Mouse (Mus musculus) cerebellum, adult 11-12 months (tissue): ENCODE measurements around the gene Bmp8a.
"Not testable (repeated sequence)": the region's sequence is repeated elsewhere in the genome, so short reads cannot be mapped to it uniquely, and the experiment has no call there.

ENCODE experiments used
- DNase-seq: peaks from one replicate; pipeline ENCODE4 v3.0.0; 2022

Gene Bmp8a

DNA sequence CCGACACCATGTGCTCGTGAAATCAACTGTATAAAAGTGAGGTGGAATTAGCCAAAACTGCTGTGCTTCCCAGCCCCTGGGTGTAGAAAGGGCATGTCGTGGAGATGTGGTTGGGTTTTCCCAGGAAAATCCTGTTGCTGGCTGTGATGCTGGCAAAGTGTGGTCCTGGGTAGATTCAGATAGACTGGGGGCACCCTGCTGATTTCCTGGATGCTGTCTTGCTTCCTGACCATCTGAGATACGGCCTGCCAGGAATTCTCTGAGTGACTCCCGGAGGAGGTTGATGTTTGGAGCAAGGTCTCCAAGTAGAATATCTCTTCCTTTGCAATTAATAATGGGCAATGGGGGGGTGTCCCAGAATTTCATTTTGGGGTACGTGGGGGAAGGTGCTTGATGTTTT is 14.1 kb downstream of the Bmp8a start:
- DNase-seq = peak; percentile 36

DNA sequence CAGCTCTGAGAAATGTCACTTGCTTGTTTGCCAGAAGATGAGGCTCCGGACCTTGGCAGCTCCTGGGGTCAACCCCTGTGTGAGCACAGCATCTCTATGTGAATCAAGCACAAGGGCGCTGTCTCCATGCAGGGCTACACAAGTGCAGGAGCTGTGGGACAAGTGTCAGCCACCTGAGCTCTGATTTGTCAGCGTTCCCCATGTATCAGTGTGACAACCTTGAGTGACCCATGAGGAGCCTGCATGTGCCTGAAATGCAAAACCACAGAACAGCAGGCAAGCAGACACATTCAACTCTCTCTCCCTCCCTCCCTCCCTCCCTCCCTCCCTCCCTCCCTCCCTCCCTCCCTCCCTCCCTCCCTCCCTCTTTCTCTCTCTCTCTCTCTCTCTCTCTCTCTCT is 15.4 kb downstream of the Bmp8a start:
- no peak for DNase-seq

DNA sequence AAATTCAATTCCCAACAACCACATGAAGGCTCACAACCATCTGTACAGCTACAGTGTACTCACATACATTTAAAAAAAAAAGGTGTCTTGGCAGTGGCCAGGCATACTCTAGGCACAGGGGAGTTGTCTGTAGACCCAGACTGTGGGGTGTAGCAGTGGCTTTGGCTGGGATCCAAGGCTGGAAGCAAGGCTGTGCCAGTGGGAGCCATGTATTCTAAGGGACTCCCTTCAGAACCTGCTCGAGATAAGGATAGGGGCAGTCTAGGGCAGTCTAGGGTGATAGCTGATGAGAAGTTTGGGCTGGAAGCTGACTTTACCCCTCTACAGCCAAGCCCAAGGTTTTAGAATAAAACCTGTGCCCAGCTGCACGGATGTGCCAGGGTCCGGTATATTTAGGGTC is 17.0 kb downstream of the Bmp8a start:
- DNase-seq = no peak

DNA sequence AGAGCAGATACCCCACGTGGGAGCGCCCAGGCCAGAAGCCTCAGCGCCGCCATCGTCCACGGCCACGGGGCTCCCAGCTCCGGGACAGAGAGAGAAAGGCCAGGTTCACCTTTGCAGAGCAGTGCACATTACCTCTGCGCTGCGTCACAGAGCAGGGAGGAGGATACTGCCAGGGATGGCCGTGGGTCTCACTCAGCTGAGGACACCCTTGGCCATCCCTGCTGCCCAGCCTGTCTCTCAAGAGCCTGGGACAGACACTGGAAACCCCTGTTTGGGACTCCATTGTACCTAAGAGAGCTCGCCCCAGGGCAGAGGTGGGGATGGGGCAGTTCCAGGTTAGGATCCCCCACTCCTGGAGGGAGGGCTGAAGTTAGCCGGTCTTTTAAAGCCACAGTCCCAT is 19.5 kb downstream of the Bmp8a start, which contains the start of gene Oxct2a:
Gene Oxct2a (minus strand): TSS at position 101 of the 400 bp plus-strand sequence.
- no peak for DNase-seq

DNA sequence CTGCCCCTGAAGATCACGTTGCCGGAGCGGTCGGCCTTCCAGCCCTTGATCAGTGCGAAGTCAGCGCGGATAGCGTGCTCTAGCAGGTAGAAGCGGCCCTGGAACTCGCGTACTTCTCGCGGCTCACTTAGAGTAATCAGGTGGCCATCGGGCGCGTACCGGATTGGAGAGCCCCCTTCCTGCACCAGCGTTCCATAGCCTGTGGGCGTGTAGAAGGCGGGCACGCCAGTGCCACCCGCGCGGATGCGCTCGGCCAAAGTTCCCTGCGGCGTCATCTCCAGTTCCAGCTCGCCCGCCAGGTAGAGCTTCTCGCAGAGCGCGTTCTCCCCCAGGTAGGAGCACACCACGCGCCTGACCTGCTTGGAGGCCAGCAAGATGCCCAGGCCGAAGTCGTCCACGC is 20.1 kb downstream of the Bmp8a start:
- not testable (repeated sequence) for DNase-seq

DNA sequence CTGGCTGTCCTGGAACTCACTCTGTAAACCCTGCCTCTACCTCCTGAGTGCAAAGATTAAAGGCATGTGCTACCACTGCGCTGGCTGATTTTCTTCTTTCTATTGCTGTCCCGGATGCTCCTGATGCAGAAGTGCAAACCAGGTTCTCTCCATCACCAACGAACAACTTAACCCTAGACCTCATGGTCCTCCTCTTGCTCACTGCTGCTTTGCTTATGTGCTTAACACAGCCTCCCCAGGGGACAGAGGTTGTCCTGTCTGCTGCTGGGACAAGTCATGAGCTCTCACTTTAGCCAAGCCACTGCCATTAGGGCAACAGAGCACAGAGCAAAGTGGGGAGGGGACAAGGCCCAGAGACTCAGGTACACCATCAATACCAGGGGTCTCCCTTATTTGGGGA is 28.6 kb downstream of the Bmp8a start:
- DNase-seq = no peak

DNA sequence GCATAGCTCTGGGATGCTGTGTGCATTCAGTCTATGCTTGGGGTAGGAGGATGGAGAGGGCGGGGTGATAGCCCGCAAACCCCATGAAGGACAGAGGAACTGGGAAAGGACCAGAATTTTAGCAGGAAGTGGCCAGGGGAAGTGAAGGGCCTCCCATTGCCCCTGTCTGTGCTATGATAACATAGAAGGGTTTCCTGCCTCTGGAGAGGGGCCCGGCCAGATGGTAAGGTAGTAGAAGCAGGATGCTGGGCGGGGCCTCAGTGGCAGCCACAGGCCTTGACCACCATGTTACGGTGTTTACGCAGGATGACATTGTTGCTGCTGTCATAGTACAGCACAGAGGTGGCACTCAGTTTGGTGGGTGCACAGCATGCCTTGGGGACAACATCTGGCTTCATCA is 30.0 kb downstream of the Bmp8a start:
- DNase-seq = no peak

DNA sequence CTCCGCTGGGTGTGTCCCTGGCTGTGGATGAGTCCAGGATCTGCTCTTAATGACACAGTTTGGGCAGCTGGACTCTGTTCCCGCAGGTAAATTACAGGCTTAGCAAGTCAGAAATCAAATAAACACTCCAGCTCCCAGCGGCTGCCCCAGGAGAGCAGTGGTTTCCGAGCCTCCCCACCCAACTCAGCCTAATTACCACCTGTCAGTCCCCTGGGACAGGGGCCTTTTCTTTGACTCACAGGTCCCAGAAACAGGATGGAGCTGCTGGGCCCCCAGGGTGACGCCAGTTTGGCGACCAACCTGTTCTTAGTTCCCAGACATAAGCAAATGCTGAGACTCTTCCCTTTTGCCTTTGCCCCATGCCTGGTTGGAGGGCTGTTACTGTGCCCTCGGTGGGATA is 31.2 kb downstream of the Bmp8a start:
- no peak for DNase-seq

DNA sequence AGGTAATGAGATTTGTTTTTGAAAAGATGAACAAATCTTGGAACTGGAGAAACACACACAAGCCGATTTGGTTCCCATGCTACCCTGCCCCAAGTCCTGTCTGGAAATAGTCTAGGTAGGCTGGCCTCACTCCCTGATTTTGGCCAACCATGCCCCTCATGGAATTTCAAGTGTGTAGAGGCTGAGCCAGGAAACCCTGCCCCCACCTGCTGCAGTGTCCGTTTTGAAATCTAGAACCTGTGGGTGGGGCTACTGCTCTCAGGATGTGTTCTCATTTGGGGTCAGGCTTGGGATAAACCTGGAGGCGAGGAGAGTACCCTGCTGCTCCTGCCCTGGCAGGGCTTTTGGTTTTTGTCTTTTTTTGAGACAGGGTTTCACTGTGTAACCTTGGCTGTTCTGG is 34.8 kb downstream of the Bmp8a start:
- DNase-seq = no peak

DNA sequence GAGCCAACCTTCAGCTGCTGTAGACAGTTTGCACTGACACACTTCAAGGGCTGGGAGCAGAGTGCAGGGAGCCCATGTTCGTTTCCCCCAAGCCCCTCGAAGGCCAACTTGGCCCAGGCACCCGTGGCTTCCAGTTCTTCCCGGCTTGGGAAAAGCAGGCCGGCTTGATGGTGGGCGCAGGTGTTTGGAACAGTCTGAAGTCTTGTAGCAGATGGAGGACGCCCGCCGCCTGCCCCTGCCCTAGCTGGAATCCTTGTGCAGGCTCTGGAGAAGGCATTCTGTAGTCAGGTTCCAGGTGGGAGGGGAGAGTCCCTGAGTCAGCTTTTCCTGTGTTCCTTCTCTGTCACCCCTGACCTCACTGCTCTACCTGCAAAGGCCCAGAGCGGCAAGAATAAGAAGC is 36.1 kb downstream of the Bmp8a start:
- DNase-seq = no peak

DNA sequence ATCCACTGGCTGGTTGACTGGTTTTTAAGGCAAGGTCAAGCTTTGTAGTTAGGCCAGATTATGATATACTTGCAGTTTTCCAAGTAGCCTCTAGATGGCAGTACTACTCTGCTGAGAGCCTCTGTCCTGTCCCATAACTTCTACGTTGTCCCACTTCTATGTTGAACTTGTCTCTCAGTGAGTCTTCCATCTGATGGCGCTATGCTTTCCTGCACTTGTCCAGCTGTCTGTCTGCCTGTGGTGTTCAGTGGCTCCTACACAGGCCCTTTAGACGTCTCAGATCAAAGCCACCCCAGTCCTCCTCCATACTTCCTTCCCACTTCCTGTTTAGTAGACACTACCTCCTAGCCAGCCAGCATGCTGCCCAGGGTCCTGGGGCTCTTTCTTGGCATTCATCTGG is 37.3 kb downstream of the Bmp8a start:
- no peak for DNase-seq

DNA sequence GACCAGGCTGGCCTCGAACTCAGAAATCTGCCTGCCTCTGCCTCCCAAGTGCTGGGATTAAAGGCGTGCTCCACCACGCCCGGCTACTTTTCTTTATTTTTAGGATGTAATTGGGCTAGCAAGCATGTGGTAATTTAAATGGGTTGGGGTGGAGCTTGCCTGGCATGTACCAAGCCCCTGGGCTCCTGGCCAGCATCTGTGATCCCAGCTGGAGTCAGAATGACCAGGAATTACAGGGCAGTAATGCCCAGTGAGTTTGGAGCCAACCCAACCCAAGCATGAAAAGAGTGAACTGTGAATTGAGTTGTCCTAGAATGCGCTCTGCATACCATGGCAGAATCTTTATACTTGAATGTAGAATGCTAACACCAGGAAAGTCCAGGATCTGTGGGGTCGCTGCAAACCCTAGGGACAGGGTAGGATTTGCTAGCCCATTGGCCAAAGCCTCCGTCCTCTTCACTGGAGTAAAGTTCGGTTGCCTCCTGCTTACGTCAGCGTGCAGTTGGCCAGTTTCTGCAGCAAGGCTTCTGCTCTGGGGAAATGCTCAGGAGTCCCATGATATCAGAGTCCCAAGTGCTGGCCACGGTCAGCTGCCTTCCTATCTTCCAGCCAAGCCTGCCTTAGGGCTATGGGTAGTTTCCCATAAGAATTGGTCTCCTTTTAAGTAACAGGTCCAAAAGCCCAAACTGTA is 43.9 kb downstream of the Bmp8a start:
- peak; percentile 50 for DNase-seq

DNA sequence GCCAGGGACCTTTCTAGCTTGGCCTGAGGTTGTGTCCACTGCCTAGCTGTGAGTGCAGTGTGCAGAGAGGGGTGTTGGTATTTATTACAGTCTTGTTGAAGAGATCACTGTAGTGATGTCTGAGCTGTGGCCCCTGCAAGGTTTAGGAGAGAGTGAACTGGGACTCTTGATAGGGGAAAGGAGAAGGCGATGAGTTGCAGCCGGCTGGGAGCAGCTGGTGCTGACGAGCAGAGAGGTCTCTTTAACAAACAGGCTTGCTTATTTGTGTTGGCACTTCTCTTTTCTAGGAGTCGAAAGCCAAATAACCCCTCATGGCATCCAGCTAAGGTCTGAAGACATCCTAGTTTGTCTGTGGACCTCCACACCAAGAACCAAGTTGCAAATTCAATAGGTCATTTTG is 44.8 kb downstream of the Bmp8a start:
- no peak for DNase-seq

DNA sequence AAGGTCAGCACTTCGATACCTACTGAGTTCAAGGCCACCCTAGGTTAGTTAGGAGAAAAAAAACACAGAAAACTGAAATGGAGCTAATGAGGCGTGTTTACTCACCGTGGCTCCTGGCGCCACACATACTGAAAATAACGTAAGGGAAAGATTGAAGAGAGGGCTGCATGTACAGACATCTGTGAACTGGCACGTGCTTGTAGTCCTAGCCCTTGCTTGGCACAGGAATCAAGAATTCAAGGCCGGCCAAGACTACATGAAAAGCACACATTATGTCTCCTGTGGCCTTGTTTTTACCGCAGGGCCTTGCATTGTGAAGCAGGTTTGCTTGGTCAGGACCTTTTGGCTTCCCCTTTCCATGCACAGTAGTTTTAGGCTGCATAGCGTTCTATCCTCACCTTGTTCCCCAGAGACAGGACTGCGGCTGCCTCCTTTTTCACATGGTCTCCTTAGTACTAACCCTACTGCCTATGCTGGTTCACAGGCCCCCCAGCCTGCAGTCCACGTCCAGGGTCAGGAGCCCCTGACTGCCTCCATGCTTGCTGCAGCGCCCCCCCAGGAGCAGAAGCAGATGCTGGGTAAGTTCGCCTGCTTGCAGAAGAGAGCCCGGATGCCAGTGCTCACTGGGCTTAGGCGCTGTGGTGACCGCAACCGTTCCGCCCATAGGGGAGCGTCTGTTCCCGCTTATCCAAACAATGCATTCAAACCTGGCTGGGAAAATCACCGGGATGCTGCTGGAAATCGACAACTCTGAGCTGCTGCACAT is 45.7 kb downstream of the Bmp8a start:
- DNase-seq = no peak

DNA sequence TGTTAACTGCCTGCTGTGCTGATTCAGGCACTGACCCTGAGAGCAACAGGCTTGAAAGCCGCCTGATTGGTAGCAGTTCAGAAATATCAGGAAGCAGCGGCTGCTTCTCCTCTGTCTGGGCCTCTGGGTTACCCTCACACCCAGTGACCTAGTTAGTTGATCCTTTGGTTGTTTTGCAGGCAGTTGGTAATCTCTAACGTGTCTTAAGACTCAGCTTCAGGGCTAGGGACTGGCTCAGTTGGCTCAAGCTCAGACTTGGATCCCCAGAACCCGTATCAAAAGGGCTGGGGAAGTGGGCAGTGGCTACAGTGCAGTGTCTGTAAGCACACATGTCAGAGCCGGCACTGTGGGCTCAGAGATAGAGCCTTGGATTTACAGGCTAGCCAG is 46.9 kb downstream of the Bmp8a start:
- DNase-seq = no peak

DNA sequence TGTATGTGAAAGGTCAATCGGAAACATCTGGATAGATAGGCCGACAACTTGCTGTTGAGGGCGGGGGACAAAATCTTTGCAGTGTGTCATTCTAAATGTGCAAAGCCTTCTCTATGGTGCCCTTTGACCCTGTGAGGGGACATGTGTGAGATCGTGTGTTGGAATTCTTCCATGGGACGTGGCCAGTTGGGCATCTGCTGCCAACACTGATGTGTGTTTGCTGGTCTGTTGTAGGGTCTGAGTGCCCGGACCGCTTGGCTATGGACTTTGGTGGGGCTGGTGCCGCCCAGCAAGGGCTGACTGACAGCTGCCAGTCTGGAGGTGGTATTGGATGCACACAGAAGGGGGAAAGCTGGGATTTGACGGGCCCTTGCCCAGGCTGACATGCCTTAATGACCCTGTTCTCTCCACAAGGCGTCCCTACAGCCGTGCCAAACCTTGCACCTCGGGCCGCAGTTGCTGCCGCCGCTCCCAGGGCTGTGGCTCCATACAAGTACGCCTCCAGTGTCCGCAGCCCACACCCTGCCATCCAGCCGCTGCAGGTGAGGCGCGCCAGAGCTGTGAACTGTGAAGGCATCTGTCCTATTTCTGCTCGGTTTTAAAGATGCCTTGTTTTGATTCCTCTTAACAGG is 47.4 kb downstream of the Bmp8a start:
- DNase-seq = no peak

DNA sequence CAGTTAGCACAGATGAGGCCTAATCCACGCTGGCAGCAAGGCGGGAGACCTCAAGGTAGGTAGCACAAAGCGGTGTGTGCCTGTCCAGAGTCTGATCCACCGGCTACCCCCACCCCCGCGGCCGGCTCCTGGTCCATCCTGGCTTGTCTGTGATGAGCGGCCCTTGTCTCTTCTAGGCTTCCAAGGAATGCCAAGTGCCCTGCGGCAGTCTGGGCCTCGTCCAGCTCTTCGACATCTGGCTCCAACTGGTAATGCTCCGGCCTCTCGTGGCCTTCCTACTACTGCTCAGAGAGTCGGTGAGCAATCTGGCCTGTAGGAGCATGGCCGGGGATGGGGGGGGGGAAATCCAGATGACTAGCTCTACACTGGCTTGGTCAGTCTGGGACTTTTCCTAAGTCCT is 48.0 kb downstream of the Bmp8a start:
- not testable (repeated sequence) for DNase-seq

DNA sequence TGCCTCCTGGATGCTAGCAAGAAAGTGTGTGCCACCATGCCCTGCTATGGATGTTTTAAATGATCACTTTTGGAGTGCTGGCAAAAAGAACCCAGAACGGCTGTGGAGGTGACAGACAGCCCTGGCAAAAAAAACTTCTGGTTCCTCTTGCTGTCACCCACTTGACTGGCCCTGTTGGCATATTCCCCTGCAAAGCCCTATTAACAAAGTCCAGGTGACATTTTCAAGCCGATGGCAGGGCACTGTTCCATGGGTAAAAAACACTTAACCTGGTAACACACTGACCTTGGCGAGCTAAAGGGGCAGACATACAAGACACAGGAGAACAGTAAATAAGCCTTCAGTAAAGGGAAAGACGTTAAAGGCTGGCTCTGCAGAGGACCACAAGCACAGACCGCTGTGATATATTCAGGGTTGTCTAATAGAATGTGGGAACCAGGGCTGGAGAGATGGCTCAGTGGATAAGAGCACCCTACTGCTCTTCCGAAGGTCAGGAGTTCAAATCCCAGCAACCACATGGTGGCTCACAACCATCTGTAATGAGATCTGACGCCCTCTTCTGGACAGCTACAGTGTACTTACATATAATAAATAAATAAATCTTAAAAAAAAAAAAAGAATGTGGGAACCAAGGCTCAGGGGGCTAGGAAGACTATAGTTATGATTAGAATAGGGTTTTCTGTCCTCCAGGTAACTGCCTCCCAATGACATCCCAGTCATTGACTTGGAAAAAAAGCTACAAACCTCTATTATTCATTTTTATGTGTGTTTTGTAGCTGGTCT is 49.2 kb downstream of the Bmp8a start:
- no peak for DNase-seq

DNA sequence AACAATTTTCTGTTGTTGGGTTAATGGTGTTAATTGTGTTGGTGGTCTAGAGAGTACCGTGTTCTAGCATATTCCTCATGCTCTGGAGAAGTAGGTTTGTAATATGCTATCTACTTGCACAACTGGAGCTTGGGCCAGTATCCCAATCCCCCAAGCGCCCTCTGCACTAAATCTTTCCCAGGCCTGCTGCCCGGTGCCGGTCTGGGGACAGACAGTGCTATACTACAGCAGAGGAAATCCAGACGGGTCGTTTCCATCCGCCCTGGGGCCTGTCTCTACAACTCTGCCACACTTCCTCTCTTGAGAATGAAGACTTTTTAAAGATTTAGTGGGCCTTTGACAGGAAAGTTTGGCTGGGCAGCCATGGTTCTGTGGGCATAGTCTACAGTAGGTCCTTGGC is 50.1 kb downstream of the Bmp8a start:
- DNase-seq = no peak

DNA sequence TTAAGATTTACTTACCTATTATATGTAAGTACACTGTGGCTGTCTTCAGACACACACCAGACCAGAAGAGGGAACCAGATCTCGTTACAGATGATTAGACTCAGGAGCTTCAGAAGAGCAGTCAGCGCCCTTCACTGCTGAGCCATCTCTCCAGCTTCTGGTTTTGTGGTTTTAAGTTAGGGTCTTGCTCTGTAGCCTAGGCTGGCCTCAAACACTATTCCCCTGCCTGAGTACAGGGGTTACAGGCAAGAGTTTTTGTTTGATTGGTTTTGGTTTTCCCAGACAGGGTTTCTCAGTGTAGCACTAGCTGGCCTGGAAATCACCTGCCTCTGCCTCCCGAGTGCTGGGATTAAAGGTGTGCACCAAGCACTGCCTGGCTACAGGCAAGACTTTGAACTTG is 50.7 kb downstream of the Bmp8a start:
- DNase-seq = no peak

DNA sequence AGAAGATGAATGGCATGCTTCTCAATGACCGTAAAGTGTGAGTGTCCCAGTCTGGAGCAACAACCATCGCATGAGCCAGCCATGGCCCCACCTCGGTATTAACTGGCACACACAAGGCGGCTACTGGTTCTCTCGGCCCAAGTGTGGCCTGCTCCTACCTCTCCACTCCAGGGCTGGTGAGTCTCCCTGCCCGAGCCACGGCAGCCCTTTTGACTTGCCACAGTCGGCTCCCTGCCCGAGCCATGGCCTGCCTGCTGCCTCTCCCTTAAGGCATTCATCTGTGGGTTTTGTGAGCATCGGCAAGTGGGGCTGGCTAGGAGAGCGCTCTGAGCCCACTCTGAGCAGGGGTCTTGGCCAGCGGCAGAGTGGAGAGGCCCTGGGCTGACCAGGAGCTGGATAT is 54.0 kb downstream of the Bmp8a start:
- no peak for DNase-seq

DNA sequence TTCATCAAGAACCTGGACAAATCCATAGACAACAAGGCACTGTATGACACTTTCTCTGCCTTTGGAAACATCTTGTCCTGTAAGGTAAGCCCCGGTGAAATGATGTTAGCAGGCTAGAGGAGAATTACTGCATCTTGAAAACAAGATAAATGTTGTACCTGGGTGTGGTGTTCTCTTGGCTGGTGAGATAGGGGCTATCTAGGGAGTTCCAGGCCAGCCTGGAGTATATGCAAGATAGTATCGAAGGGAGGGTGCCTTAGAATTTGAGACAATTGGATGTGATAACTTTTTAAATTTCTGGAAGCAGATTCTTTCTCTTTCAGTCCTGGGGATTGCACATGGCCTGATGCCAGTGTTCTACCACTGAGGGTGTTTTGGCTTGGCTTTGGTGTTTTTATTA is 56.3 kb downstream of the Bmp8a start:
- DNase-seq = no peak
